Mouse (Mus musculus): ENCODE data around the gene Hs6st1.

DNA sequence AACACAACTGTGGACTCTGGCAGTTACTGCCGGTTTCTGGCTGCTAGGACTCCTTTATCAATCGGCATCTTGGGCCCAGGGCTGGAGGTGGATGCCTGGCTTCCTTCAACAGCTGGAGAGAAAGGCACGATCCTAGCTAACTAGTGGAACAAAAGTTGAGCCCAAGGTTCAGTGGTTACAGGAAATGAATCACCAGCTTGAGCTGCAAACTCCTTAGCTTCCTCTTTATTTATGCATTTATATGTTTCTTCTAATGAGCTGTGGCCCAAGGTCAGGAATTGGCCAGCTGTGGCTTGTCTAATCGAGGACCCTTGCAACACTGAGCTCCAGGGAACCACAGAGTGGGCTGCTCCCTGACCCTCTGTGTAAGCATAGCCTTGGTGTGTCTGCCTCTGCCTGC lies 60.9 kb downstream of the Hs6st1 start:
- TF ChIP-seq CTCF (IDR thresholded peaks at IDR 0.05; ENCODE audit: low read depth) (no peak), EP300 (IDR thresholded peaks at IDR 0.05; ENCODE audit: low read depth) (no peak)
